Mouse (Mus musculus): ENCODE measurements around the gene Rars2.

GRCm38 (mm10) chr4:34640731-34641130, 26.0 kb downstream of the Rars2 start:
- TF ChIP-seq POLR2A (IDR thresholded peaks at IDR 0.05; ENCODE audit: insufficient read length, low read depth) (no peak), E2F4 (IDR thresholded peaks at IDR 0.05; ENCODE audit: insufficient read depth) (no peak), MAX (IDR thresholded peaks at IDR 0.05; ENCODE audit: low read depth) (no peak), POLR2AphosphoS2 (IDR thresholded peaks at IDR 0.05; ENCODE audit: insufficient read length, low read depth) (no peak), CEBPB (IDR thresholded peaks at IDR 0.05; ENCODE audit: insufficient read depth, poor library complexity, severe bottlenecking) (no peak), TCF12 (IDR thresholded peaks at IDR 0.05; ENCODE audit: insufficient read depth, poor library complexity, severe bottlenecking) (no peak)
